11 mouse cellular contexts compared by ENCODE assay signal in the genomic region with DNA sequence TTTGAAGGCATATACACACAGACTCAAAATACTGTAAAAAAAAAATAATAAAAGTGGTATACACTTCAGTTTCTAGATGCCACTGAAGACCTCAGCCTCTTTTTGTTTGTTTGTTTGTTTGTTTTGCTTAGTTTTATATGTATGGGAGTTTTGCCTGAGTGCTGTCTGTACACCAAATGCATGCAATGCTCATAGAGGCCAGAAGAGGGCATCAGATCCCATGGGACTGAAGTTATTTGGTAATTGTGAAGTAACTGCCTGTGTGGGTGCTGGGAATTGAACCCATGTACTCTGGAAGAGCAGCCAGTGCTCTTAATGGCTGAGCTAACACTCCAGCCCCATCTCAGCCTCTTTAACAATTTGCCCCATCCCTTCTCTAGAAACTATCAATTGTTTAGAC. TPM values are rescaled to one million over a fixed set of nuclear protein-coding genes. Genes with fewer than 3 reads are reported as not detected.
A peak's percentile ranks its signal among the peaks of the same experiment; 100 is the strongest.
DNase-seq lines count a peak whose midpoint lies in the region; TF ChIP-seq lines count a peak whose summit lies in the region.
"Had no signal": no experiment of that assay in that cellular context is flagged by ENCODE, and none has a peak within 500 bp of the region (broad histone marks: within the 10 kb centered on the region; RNA-seq: fewer than 3 reads in every experiment).

No protein-coding gene starts in this region.

- H3K27me3 ChIP-seq in E14TG2a.4 (ENCODE audit: insufficient read depth, low read length), result peaks cover 76% of the 10 kb centered on the region

- intact Hi-C loops in heart, postnatal 14 days (cut with DNase I), result no loop called here

- H3K36me3 ChIP-seq in E14TG2a.4 (ENCODE audit: insufficient read depth, low read length), result no peaks in the 10 kb centered on the region
- H3K36me3 ChIP-seq: limb, embryonic 15.5 days had no signal

- no peak overlapping the region for H3K27ac ChIP-seq in layer of hippocampus, adult 2 months
- H3K27ac ChIP-seq: limb, embryonic 15.5 days had no signal

- peaks cover 23% of the 10 kb centered on the region for H3K4me1 ChIP-seq in E14TG2a.4 (replicated peaks; ENCODE audit: low read depth, low read length)

- peak; percentile 69 for TF ChIP-seq CTCF in layer of hippocampus, adult 2 months (conservative IDR thresholded peaks at IDR 0.05)
- peak; percentile 76 for TF ChIP-seq CTCF in E14TG2a.4 (conservative IDR thresholded peaks at IDR 0.05; ENCODE audit: low read length)

- no peak for DNase-seq in layer of hippocampus, adult 2 months (ENCODE audit: low spot score in 2 of 2)
- DNase-seq in layer of hippocampus, adult 8-10 months (ENCODE audit: low spot score in 2 of 2), result no peak
- DNase-seq in A20 (ENCODE audit: low read depth, low spot score), result peak; percentile 45
- DNase-seq in embryo, embryonic 11 days, result peak; percentile 31
- DNase-seq in heart, adult 18-20 months, result no peak
- DNase-seq in heart, postnatal 14 days, result no peak
- DNase-seq: heart, postnatal 4 days; right cerebral cortex, postnatal 25 days had no signal

- H3K4me3 ChIP-seq in layer of hippocampus, adult 2 months, result no peak overlapping the region
- no peak overlapping the region for H3K4me3 ChIP-seq in E14TG2a.4 (replicated peaks; ENCODE audit: low read length)
- H3K4me3 ChIP-seq: limb, embryonic 15.5 days had no signal

- no peaks in the 10 kb centered on the region for H3K9me3 ChIP-seq in E14TG2a.4 (ENCODE audit: low read length)
- H3K9me3 ChIP-seq: limb, embryonic 15.5 days had no signal

RNA-seq across cellular contexts. Expression of a gene that starts 2.6 kb away (rescaled TPM):
- total RNA-seq in layer of hippocampus, adult 2 months (2021), result 1 to 10 TPM; 6.3 to 7.8 TPM
- total RNA-seq in layer of hippocampus, adult 8-10 months (2022), result 10 to 100 TPM in 2 of 4 experiments, 1 to 10 TPM in 2; 9.3 to 15.6 (median 11.2) TPM
- total RNA-seq in heart, adult 18-20 months (2021), result 1 to 10 TPM; 5.4 to 5.6 TPM
- total RNA-seq in heart, postnatal 14 days (2021), result 1 to 10 TPM; 5.8 to 7.0 TPM

RNA-seq across cellular contexts. Expression of a gene that starts 13.8 kb away (rescaled TPM):
- total RNA-seq in layer of hippocampus, adult 2 months (2021), result 1 to 10 TPM; 1.2 to 1.4 TPM
- total RNA-seq in layer of hippocampus, adult 8-10 months (2022), result under 1 TPM; 0.85 to 0.99 (median 0.89) TPM
- not detected for total RNA-seq in heart, adult 18-20 months (2021)
- total RNA-seq in heart, postnatal 14 days (2021), result not detected
- total RNA-seq: common myeloid progenitor, adult 5-6 weeks; heart, postnatal 4 days had no signal

RNA-seq across cellular contexts. Expression of a gene that starts 17.1 kb away (rescaled TPM):
- total RNA-seq in layer of hippocampus, adult 2 months (2021), result 10 to 100 TPM; 65.4 to 70.3 TPM
- total RNA-seq in layer of hippocampus, adult 8-10 months (2022), result 10 to 100 TPM; 51.4 to 75.9 (median 65.7) TPM
- total RNA-seq in heart, adult 18-20 months (2021), result 10 to 100 TPM; 38.4 to 41.6 TPM
- 10 to 100 TPM; 33.8 to 36.3 TPM for total RNA-seq in heart, postnatal 14 days (2021)

RNA-seq across cellular contexts. Expression of a gene that starts 53.7 kb away (rescaled TPM):
- 10 to 100 TPM; 31.6 to 34.8 TPM for total RNA-seq in layer of hippocampus, adult 2 months (2021)
- 10 to 100 TPM; 29.6 to 39.3 (median 33.0) TPM for total RNA-seq in layer of hippocampus, adult 8-10 months (2022)
- 10 to 100 TPM; 28.8 to 29.5 TPM for total RNA-seq in heart, adult 18-20 months (2021)
- 10 to 100 TPM; 25.1 to 26.4 TPM for total RNA-seq in heart, postnatal 14 days (2021)

RNA-seq across cellular contexts. Expression of a gene that starts 53.7 kb away (rescaled TPM):
- total RNA-seq in layer of hippocampus, adult 2 months (2021), result 10 to 100 TPM; 17.2 to 18.3 TPM
- 10 to 100 TPM; 11.6 to 17.7 (median 14.5) TPM for total RNA-seq in layer of hippocampus, adult 8-10 months (2022)
- 1 to 10 TPM; 1.3 to 2.2 TPM for total RNA-seq in heart, adult 18-20 months (2021)
- total RNA-seq in heart, postnatal 14 days (2021), result 1 to 10 TPM; 3.7 to 4.9 TPM

Comparison
In these comparisons a context has a peak if more than half of its experiments do, and no peak if none do; other contexts are left out.
1. DNase-seq: peak in A20 (single experiment) and embryo, embryonic 11 days (single experiment); none in layer of hippocampus, adult 2 months (0 of 2), layer of hippocampus, adult 8-10 months (0 of 2), heart, adult 18-20 months (0 of 2) and heart, postnatal 14 days (0 of 2).